Mouse (Mus musculus) heart, embryonic 11.5 days (tissue): ENCODE data around the gene Agbl1. TPM values are rescaled to one million over a fixed set of nuclear protein-coding genes. Genes with fewer than 3 reads are reported as not detected.
"Not testable (repeated sequence)": the region's sequence is repeated elsewhere in the genome, so short reads cannot be mapped to it uniquely, and the experiment has no call there.

Experiments
- ATAC-seq: fragments of 200-750 bp; cut with Nextera tagmentation; replicated peaks from 2 replicates; pipeline ENCODE4 v1.8.0; 2017; ENCODE audit warnings: moderate library complexity; ENCODE audit not compliant: insufficient number of reproducible peaks, low FRiP score, low TSS enrichment
- H3K27ac ChIP-seq: fragments of 300-500 bp; sonication (generic); 2 replicates; pipeline ENCODE4 v1.5.1; 2014; ENCODE audit warnings: mild to moderate bottlenecking, low read depth, low read length
- H3K27me3 ChIP-seq: fragments of 300-500 bp; sonication (generic); 2 replicates; pipeline ENCODE4 v1.6.1; 2014; ENCODE audit warnings: mild to moderate bottlenecking, low read length, mixed read lengths; ENCODE audit not compliant: control insufficient read depth, insufficient read depth
- H3K36me3 ChIP-seq: fragments of 300-500 bp; sonication (generic); 2 replicates; pipeline ENCODE4 v1.6.1; 2014; ENCODE audit warnings: mild to moderate bottlenecking, low read length, moderate library complexity, mixed read lengths; ENCODE audit not compliant: control insufficient read depth, insufficient read depth
- H3K4me1 ChIP-seq: fragments of 300-500 bp; sonication (generic); 2 replicates; pipeline ENCODE4 v1.6.1; 2014; ENCODE audit warnings: low read length; ENCODE audit not compliant: control insufficient read depth, insufficient read depth
- H3K4me2 ChIP-seq: fragments of 300-500 bp; sonication (generic); 2 replicates; pipeline ENCODE4 v1.6.1; 2014; ENCODE audit warnings: mild to moderate bottlenecking, moderate library complexity
- H3K4me3 ChIP-seq: fragments of 300-500 bp; sonication (generic); 2 replicates; pipeline ENCODE4 v1.5.1; 2014; ENCODE audit warnings: low read depth, low read length
- H3K9ac ChIP-seq: fragments of 300-500 bp; sonication (generic); 2 replicates; pipeline ENCODE4 v1.6.1; 2014; ENCODE audit warnings: mild to moderate bottlenecking, low read depth, low read length, moderate library complexity
- H3K9me3 ChIP-seq: fragments of 300-500 bp; sonication (generic); replicated peaks from 2 replicates; pipeline ENCODE4 v1.6.1; 2016; ENCODE audit warnings: low read length; ENCODE audit not compliant: control insufficient read depth
- WGBS: fragments of 180-500 bp; shearing (Covaris S2); extraction: QIAGEN DNeasy Blood & Tissue Kit; methylation state at CpG from one replicate; pipeline ENCODE4 v1.1.7; 2014; ENCODE audit not compliant: insufficient replicate concordance; 5-methylcytosine and 5-hydroxymethylcytosine counted together
- polyA plus RNA-seq: library from polyadenylated mRNA; unstranded; fragments of >200 nt; fragmentation: Nextera tagmentation; extraction: Ambion mirVana; gene quantifications from 2 replicates; pipeline ENCODE4 v1.2.1, GENCODE M21; 2014

Gene Agbl1
- polyA plus RNA-seq, 1 experiment from 2014 or later = not detected

DNA sequence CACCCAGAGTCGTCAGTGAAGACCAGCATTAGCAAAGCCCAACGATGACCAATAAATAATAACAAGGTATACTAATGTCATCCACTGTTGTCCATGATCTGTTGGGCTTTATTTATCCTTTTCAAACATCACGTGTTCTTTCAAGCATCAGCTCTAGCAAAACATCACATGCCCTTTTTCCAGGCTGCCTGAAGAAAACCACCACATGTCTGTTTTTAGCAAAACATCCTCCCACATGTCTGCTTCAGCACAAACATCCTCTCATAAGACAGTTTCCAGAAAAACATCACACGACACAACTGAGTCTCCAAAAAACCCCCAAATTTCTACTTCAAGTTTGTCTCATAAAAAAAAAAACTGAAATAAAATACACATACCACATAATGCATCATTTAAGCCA, 7.8 kb downstream of the Agbl1 start:
- ATAC-seq = no peak
- no peaks in the 10 kb centered on the region for H3K36me3 ChIP-seq
- H3K27ac ChIP-seq = no peak overlapping the region
- H3K27me3 ChIP-seq = no peaks in the 10 kb centered on the region
- no peak overlapping the region for H3K4me2 ChIP-seq
- H3K4me3 ChIP-seq = no peak overlapping the region
- 74% methylated on average over 4 of the region's 4 CpGs for WGBS
- H3K4me1 ChIP-seq = no peaks in the 10 kb centered on the region
- no peak overlapping the region for H3K9ac ChIP-seq
- H3K9me3 ChIP-seq = no peaks in the 10 kb centered on the region

DNA sequence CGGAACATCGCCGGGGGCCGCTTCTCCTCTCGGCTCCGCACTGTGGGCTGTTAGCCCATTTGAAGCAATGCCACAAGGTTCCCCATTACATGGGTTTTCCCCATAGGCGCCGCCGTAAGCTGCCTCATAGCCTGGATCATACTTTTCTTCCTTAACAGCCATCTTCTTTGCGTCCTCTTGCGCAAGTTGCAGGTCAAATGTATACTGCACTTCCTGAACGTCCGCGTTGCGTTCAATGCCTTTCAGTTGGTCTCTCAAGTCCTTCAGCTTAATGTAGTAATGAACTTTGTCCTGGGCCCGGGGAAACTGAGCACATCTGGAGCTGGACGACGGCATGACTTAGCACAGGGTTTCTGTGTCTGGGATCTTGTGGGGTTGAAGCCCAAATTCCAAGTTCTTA, 15.2 kb downstream of the Agbl1 start:
- H3K4me1 ChIP-seq, H3K9me3 ChIP-seq, H3K36me3 ChIP-seq, H3K27me3 ChIP-seq, H3K4me3 ChIP-seq, H3K27ac ChIP-seq, H3K4me2 ChIP-seq, ATAC-seq, H3K9ac ChIP-seq: not testable (repeated sequence)
- 93% methylated on average over 16 of the region's 18 CpGs for WGBS

DNA sequence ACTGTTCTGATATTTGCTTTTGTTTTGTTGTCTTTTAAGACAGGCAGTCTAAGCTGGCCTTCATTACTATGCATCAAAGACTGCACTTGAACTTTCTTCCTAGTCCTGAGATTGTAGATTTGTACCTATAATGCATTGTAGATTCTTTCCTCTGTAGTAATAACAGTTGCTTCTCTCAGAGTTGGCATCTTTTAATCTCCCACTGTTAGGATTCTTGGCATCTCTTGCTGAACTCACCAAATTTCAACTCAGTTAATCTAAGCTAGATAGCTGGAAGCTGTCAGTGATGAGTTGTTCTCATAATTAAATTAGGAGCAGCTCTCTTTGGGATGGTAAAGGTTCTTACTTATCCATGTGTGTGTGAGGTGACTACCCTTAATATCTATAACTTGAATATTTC, 45.4 kb downstream of the Agbl1 start:
- no peaks in the 10 kb centered on the region for H3K4me1 ChIP-seq
- H3K4me2 ChIP-seq = no peak overlapping the region
- no peaks in the 10 kb centered on the region for H3K9me3 ChIP-seq
- H3K4me3 ChIP-seq = no peak overlapping the region
- H3K9ac ChIP-seq = no peak overlapping the region
- no peak for ATAC-seq
- no peak overlapping the region for H3K27ac ChIP-seq
- no peaks in the 10 kb centered on the region for H3K36me3 ChIP-seq
- H3K27me3 ChIP-seq = no peaks in the 10 kb centered on the region

DNA sequence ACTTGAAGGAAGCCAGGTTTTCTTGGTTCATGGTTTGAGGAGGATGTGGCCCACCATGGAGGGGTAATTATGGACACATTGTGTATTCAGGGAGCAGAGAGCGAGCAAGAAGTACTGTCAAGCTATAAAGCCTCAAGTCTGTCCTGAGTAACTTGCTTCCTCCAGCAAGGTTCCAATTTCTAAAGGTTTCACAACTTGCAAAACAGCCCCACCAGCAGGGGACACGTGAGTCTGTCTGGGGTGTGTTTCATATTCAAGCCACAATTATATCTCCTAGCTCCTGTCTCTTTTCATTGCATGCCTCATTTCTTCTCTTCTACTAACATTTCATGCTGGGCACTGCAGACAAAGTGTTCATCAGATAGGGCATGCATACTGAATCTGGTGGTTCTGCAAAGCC, 53.1 kb downstream of the Agbl1 start:
- Histone ChIP-seq H3K4me3 (no peak overlapping the region), H3K36me3 (no peaks in the 10 kb centered on the region), H3K9ac (no peak overlapping the region), H3K9me3 (no peaks in the 10 kb centered on the region), H3K4me2 (no peak overlapping the region), H3K27ac (no peak overlapping the region), H3K4me1 (no peaks in the 10 kb centered on the region), H3K27me3 (no peaks in the 10 kb centered on the region)
- 52% methylated on average over 2 of the region's 2 CpGs for WGBS
- no peak for ATAC-seq

DNA sequence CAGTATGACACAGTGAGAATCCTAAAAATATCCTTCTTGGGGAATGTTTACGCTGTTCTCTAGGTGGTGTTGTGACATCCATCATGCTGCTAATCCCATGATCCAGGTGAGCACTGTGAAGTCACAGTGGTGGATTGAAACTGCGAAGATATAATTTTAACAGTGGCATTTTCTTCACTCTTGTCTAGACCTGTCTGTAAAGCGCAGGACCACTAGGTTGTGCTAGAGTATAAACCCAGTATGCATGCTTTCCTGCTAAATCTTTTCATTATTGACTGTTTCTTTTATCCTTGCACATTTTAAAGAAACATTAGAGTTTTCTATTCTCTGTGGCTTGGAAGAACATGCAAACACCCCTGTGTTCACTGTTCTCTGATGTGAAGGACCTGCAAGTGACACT, 57.8 kb downstream of the Agbl1 start:
- Histone ChIP-seq H3K27me3 (no peaks in the 10 kb centered on the region), H3K27ac (no peak overlapping the region), H3K36me3 (no peaks in the 10 kb centered on the region), H3K9me3 (no peaks in the 10 kb centered on the region), H3K4me3 (no peak overlapping the region), H3K9ac (no peak overlapping the region), H3K4me2 (no peak overlapping the region), H3K4me1 (no peaks in the 10 kb centered on the region)
- 71% methylated on average over 3 of the region's 3 CpGs for WGBS
- ATAC-seq = no peak

DNA sequence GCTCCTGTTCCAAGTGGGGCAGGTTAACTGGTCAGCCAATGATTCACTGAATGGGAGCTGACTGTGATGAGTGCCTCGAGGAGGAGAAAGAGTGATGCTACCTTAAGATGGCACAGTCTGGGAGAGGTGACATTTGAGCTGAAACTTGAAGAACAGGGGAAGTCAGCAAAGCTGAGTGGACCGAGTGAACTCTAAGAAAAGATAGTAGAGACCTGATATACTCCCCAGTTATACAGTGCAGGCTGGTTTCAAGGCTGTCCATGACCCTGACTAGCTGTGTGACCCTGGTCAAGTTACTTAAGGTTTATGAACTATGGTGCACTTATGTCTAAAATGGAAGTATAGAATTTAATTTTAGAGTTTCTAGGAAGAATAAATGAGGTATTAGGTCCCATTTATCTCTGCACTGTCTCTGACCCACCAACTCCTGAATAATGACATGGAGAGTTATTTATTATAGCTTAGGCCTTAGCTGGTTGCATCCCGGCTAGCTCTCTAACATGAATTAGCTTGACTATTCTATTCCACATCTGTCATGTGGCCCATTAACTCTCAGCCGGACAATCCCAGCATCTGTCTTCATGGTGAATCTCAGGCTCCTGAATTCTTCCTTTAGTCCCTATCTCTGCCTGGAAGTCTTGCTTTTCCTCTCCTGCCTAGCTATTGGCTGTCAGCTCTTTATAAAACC, 92.3 kb downstream of the Agbl1 start:
- no peaks in the 10 kb centered on the region for H3K27me3 ChIP-seq
- H3K27ac ChIP-seq = no peak overlapping the region
- WGBS = 69% methylated on average over 4 of the region's 4 CpGs
- no peak overlapping the region for H3K4me2 ChIP-seq
- H3K4me1 ChIP-seq = no peaks in the 10 kb centered on the region
- no peaks in the 10 kb centered on the region for H3K36me3 ChIP-seq
- H3K9ac ChIP-seq = no peak overlapping the region
- no peak for ATAC-seq
- no peak overlapping the region for H3K4me3 ChIP-seq
- H3K9me3 ChIP-seq = no peaks in the 10 kb centered on the region

DNA sequence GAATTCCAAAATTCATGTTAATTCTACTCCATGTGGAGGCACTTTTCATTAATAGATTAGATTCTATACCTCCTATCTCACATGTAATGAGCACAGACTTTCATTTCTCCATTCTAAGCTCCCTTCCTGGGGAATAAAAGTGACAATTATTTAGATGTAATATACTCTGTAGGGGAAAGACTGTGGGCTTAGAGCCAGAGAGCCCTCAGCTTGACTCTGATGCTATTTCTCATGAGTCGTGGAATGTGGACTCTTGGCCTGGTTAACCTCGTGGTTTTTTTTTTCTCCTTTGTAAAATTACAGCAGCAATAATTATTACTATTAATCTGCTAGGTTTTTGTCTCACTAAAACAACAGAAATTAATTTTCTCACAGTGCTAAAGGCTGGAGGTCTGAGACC, 96.4 kb downstream of the Agbl1 start:
- Histone ChIP-seq H3K9ac (no peak overlapping the region), H3K27me3 (no peaks in the 10 kb centered on the region), H3K36me3 (no peaks in the 10 kb centered on the region), H3K27ac (no peak overlapping the region), H3K9me3 (no peaks in the 10 kb centered on the region), H3K4me2 (no peak overlapping the region), H3K4me1 (no peaks in the 10 kb centered on the region), H3K4me3 (no peak overlapping the region)
- WGBS = 65% methylated on average over 2 of the region's 2 CpGs
- no peak for ATAC-seq

DNA sequence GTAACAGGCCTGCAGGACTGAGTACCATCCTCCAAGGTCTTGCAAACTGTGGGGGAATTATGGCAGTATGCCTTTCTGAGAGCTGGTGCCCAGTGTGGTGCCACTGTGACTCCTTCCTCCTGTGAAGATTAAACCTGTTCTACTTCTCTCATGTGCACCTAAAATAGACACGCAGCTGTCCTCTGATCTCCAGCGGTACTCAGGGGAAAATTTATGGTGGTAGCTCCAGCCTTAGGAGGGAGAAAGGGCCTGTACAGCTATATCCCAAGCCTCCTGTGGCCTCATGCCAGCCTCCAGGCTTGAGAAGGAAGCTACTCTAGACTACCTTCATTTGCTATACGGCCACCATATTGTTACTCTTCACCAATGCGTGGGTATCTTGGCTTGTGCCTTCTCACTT, 109.6 kb downstream of the Agbl1 start:
- H3K27ac ChIP-seq = no peak overlapping the region
- WGBS = 88% methylated on average over 4 of the region's 4 CpGs

DNA sequence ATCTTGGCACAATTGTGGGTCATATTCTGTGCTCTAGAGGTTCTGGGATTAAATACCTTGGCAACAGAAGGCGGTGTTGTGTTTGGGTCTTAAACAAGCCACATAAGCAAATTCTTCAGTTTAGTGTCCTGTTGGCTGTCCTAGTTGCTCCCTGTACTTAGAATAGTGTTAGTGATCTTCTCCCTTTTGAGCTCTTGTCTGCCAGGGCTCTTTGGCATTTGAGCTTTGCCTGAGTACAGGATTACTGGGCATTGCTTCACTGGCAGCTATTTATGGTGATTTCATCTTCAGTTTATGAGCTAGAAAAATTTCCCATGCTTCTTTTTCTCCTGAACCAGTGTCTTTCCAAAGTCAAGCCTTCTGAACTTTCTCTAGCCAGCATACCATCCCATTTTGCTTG, 111.9 kb downstream of the Agbl1 start:
- H3K27me3 ChIP-seq = no peaks in the 10 kb centered on the region
- no peaks in the 10 kb centered on the region for H3K4me1 ChIP-seq
- H3K4me3 ChIP-seq = no peak overlapping the region
- H3K9ac ChIP-seq = no peak overlapping the region
- H3K27ac ChIP-seq = no peak overlapping the region
- no peaks in the 10 kb centered on the region for H3K36me3 ChIP-seq
- no peak for ATAC-seq
- no peak overlapping the region for H3K4me2 ChIP-seq
- WGBS = 95% methylated on average over 1 of the region's 1 CpGs
- H3K9me3 ChIP-seq = no peaks in the 10 kb centered on the region

More for the DNA sequence above, 109.6 kb downstream of the Agbl1 start:
- Histone ChIP-seq H3K4me2 (no peak overlapping the region), H3K9ac (no peak overlapping the region), H3K36me3 (no peaks in the 10 kb centered on the region), H3K27me3 (no peaks in the 10 kb centered on the region), H3K4me3 (no peak overlapping the region), H3K4me1 (no peaks in the 10 kb centered on the region), H3K9me3 (no peaks in the 10 kb centered on the region)
- no peak for ATAC-seq
